Mouse (Mus musculus) heart, embryonic 15.5 days (tissue): ENCODE measurements around the gene Lpgat1. TPM values are rescaled to one million over a fixed set of nuclear protein-coding genes. Genes with fewer than 3 reads are reported as not detected.

Experiments used
- ATAC-seq: fragments of 200-750 bp; cut with Nextera tagmentation; replicated peaks from 2 replicates; pipeline ENCODE4 v1.8.0; 2017; ENCODE audit warnings: low read depth, moderate TSS enrichment; ENCODE audit not compliant: insufficient number of reproducible peaks, insufficient read depth, low FRiP score
- H3K27ac ChIP-seq: fragments of 300-500 bp; sonication (generic); 2 replicates; pipeline ENCODE4 v1.5.1; 2015; ENCODE audit warnings: mild to moderate bottlenecking, inconsistent platforms
- H3K27me3 ChIP-seq: fragments of 300-500 bp; sonication (generic); 2 replicates; pipeline ENCODE4 v1.6.1; 2015; ENCODE audit warnings: inconsistent platforms
- H3K36me3 ChIP-seq: fragments of 300-500 bp; sonication (generic); 2 replicates; pipeline ENCODE4 v1.6.1; 2015; ENCODE audit warnings: mild to moderate bottlenecking, inconsistent platforms
- H3K4me1 ChIP-seq: fragments of 300-500 bp; sonication (generic); replicated peaks from 2 replicates; pipeline ENCODE4 v1.6.1; 2015; ENCODE audit warnings: inconsistent platforms
- H3K4me2 ChIP-seq: fragments of 300-500 bp; sonication (generic); 2 replicates; pipeline ENCODE4 v1.6.1; 2015; ENCODE audit warnings: inconsistent platforms, mild to moderate bottlenecking, moderate library complexity
- H3K4me3 ChIP-seq: fragments of 300-500 bp; sonication (generic); 2 replicates; pipeline ENCODE4 v1.5.1; 2015; ENCODE audit warnings: mild to moderate bottlenecking, inconsistent platforms
- H3K9ac ChIP-seq: fragments of 300-500 bp; sonication (generic); 2 replicates; pipeline ENCODE4 v1.6.1; 2015; ENCODE audit warnings: mild to moderate bottlenecking, inconsistent platforms
- H3K9me3 ChIP-seq: fragments of 300-500 bp; sonication (generic); replicated peaks from 2 replicates; pipeline ENCODE4 v1.6.1; 2016; ENCODE audit warnings: inconsistent platforms
- WGBS: fragments of 180-500 bp; shearing (Covaris S2); methylation state at CpG from one replicate; pipeline ENCODE4 v1.1.7; 2015; ENCODE audit warnings: mixed read lengths; 5-methylcytosine and 5-hydroxymethylcytosine counted together
- polyA plus RNA-seq: library from polyadenylated mRNA; unstranded; fragments of >200 nt; fragmentation: Nextera tagmentation; extraction: Ambion mirVana; gene quantifications from 2 replicates; pipeline ENCODE4 v1.2.1, GENCODE M21; 2015

Lpgat1 gene
- polyA plus RNA-seq, 1 experiment from 2014 or later: 36.8 TPM

- H3K27me3 ChIP-seq: no peaks in the 10 kb centered on the region
- H3K27ac ChIP-seq: no peak overlapping the region
- H3K4me2 ChIP-seq: no peak overlapping the region
- 0 out of 2 replicates have a peak, but pooled peaks cover 3% of the 10 kb centered on the region for H3K4me1 ChIP-seq
- no peaks in the 10 kb centered on the region for H3K9me3 ChIP-seq
- H3K4me3 ChIP-seq: no peak overlapping the region
- H3K9ac ChIP-seq: no peak overlapping the region
- H3K36me3 ChIP-seq: no peaks in the 10 kb centered on the region
- no peak for ATAC-seq
Observed at GRCm38 (mm10) chr1:191736425-191736824, 18.8 kb downstream of the Lpgat1 start.

DNA sequence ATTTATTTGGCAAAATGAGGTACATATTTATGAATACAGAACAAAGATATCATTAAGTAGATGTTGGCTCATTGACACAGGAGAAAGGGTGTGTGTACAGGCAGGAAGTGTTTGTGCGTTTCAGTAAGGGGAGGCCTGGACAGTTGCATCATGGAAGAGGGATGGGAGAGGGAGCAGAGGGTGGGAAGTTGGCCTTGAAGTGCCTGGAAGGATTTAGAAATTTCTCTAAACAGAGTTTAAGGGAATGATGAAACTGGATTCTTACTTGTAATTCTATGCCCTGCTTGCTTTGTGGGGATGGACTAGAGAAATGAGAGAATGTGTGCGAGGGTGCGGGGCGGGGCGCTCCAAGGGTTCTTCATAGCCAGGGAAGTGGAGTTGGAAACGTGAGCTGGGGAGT, 20.2 kb downstream of the Lpgat1 start:
- 80% methylated on average over 6 of the region's 6 CpGs for WGBS
- ATAC-seq: no peak

GRCm38 (mm10) chr1:191738726-191739125, 21.1 kb downstream of the Lpgat1 start:
- WGBS: 92% methylated on average over 2 of the region's 2 CpGs
- Histone ChIP-seq H3K27ac (no peak overlapping the region), H3K4me2 (no peak overlapping the region), H3K9ac (no peak overlapping the region), H3K4me3 (no peak overlapping the region), H3K9me3 (no peaks in the 10 kb centered on the region), H3K4me1 (0 out of 2 replicates have a peak, but pooled peaks cover 3% of the 10 kb centered on the region), H3K27me3 (no peaks in the 10 kb centered on the region), H3K36me3 (no peaks in the 10 kb centered on the region)
- ATAC-seq: no peak

More for the DNA sequence above, 20.2 kb downstream of the Lpgat1 start:
- H3K27me3 ChIP-seq: no peaks in the 10 kb centered on the region
- H3K9ac ChIP-seq: no peak overlapping the region
- H3K4me3 ChIP-seq: no peak overlapping the region
- 0 out of 2 replicates have a peak, but pooled peaks cover 3% of the 10 kb centered on the region for H3K4me1 ChIP-seq
- H3K36me3 ChIP-seq: no peaks in the 10 kb centered on the region
- no peaks in the 10 kb centered on the region for H3K9me3 ChIP-seq
- no peak overlapping the region for H3K27ac ChIP-seq
- H3K4me2 ChIP-seq: no peak overlapping the region

GRCm38 (mm10) chr1:191740587-191741361, 23.1 kb downstream of the Lpgat1 start:
- Histone ChIP-seq H3K9ac (no peak overlapping the region), H3K4me2 (no peak overlapping the region), H3K27ac (no peak overlapping the region), H3K4me1 (0 out of 2 replicates have a peak, but pooled peaks cover 3% of the 10 kb centered on the region), H3K9me3 (no peaks in the 10 kb centered on the region), H3K27me3 (no peaks in the 10 kb centered on the region), H3K4me3 (no peak overlapping the region), H3K36me3 (no peaks in the 10 kb centered on the region; the same call in 1 of the 2 replicates)
- no peak for ATAC-seq
- 83% methylated on average over 6 of the region's 6 CpGs for WGBS

GRCm38 (mm10) chr1:191741635-191742034, 24.0 kb downstream of the Lpgat1 start:
- Histone ChIP-seq H3K27ac (no peak overlapping the region), H3K9ac (no peak overlapping the region), H3K4me2 (no peak overlapping the region), H3K36me3 (no peaks in the 10 kb centered on the region; the same call in 1 of the 2 replicates), H3K27me3 (no peaks in the 10 kb centered on the region), H3K4me3 (no peak overlapping the region), H3K4me1 (0 out of 2 replicates have a peak, but pooled peaks cover 3% of the 10 kb centered on the region), H3K9me3 (no peaks in the 10 kb centered on the region)
- WGBS: 87% methylated on average over 4 of the region's 4 CpGs
- ATAC-seq: no peak

GRCm38 (mm10) chr1:191748431-191748830, 30.8 kb downstream of the Lpgat1 start:
- Histone ChIP-seq H3K27ac (no peak overlapping the region), H3K4me3 (no peak overlapping the region), H3K36me3 (peaks cover 4% of the 10 kb centered on the region), H3K27me3 (no peaks in the 10 kb centered on the region), H3K4me2 (no peak overlapping the region), H3K9ac (no peak overlapping the region), H3K4me1 (peaks cover 3% of the 10 kb centered on the region; the same call in 1 of the 2 replicates), H3K9me3 (no peaks in the 10 kb centered on the region)
- 84% methylated on average over 1 of the region's 1 CpGs for WGBS
- no peak for ATAC-seq

- no peaks in the 10 kb centered on the region for H3K27me3 ChIP-seq
- peaks cover 39% of the 10 kb centered on the region for H3K36me3 ChIP-seq
- no peak for ATAC-seq
- H3K4me3 ChIP-seq: no peak overlapping the region
- H3K9ac ChIP-seq: no peak overlapping the region
- no peak overlapping the region for H3K27ac ChIP-seq
- 85% methylated on average over 3 of the region's 3 CpGs for WGBS
- no peak overlapping the region for H3K4me2 ChIP-seq
- no peaks in the 10 kb centered on the region for H3K9me3 ChIP-seq
- H3K4me1 ChIP-seq: 0 out of 2 replicates have a peak, but pooled peaks cover 3% of the 10 kb centered on the region
Observed at GRCm38 (mm10) chr1:191756520-191757199, 39.0 kb downstream of the Lpgat1 start.

- H3K9me3 ChIP-seq: no peaks in the 10 kb centered on the region
- no peak overlapping the region for H3K4me3 ChIP-seq
- no peaks in the 10 kb centered on the region for H3K27me3 ChIP-seq
- no peak overlapping the region for H3K27ac ChIP-seq
- 59% methylated on average over 5 of the region's 5 CpGs for WGBS
- H3K4me1 ChIP-seq: no peaks in the 10 kb centered on the region
- peaks cover 48% of the 10 kb centered on the region for H3K36me3 ChIP-seq
- no peak overlapping the region for H3K4me2 ChIP-seq
- ATAC-seq: no peak
- H3K9ac ChIP-seq: no peak overlapping the region
Observed at GRCm38 (mm10) chr1:191774106-191774505, 56.5 kb downstream of the Lpgat1 start.

DNA sequence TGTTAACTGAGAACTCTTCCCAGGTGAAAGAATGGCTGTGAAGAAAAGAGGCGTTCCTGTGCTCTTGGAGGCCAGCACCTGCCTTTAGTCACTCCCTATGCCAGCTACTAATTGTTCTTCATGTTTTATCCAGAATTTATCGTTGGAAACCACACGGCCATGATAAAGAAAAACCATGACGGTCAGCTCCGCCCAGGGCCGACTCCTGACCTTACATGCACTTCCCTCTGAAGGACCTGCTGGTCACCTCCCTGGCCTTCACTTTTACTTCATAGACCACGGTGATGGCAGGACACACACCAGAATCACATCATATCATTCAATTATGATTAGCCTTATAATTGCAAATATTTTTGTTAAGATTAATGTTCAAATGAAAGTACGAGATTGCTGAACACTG, 57.5 kb downstream of the Lpgat1 start:
- WGBS: 80% methylated on average over 8 of the region's 8 CpGs
- Histone ChIP-seq H3K4me2 (no peak overlapping the region), H3K27me3 (no peaks in the 10 kb centered on the region), H3K27ac (no peak overlapping the region), H3K4me3 (no peak overlapping the region), H3K4me1 (peaks cover 2% of the 10 kb centered on the region; the same call in 1 of the 2 replicates), H3K9ac (no peak overlapping the region), H3K36me3 (peaks cover 49% of the 10 kb centered on the region), H3K9me3 (no peaks in the 10 kb centered on the region)
- no peak for ATAC-seq

DNA sequence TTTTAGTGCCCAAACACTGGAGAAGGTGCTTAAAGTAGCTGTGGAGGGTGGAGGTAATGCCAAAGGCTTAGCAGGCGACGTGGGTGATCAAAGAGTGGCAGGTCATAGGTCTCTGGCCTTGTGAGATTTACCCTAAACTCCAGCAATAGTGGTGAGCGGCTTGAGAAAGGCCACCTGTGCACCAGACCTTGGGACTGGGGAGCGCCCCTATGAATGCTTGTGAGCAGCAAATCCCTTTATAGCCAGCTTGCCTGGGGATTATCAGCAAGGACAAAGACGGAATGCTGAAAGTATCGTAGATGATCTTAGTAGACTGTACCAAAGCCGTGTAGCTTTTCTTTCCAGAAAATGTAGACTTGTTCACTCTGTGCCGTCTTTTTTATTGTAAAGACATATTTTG, 59.9 kb downstream of the Lpgat1 start:
- WGBS: 82% methylated on average over 8 of the region's 8 CpGs
- Histone ChIP-seq H3K27me3 (no peaks in the 10 kb centered on the region), H3K9ac (no peak overlapping the region), H3K4me3 (no peak overlapping the region), H3K9me3 (no peaks in the 10 kb centered on the region), H3K27ac (no peak overlapping the region), H3K4me2 (no peak overlapping the region), H3K36me3 (peaks cover 46% of the 10 kb centered on the region), H3K4me1 (peaks cover 4% of the 10 kb centered on the region)
- ATAC-seq: no peak

DNA sequence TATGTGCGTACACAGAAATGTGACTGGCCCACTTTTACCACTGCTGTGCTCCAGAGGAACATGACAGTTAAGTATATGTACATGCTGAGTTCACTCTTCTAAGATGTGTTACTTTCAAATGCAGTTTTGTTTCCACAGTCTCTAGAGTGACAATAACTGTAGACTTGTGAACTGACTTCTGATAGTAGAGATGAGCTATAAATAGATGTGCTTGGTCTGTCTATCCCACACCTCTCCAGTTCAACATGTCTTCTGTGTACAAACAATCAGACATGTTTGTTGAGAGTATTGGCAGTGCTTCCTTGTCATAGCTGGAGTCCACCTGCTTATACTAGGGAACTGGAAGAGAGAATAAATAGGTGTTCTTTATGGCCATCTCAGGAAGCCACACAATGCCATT, 62.8 kb downstream of the Lpgat1 start:
- Histone ChIP-seq H3K9ac (no peak overlapping the region), H3K4me2 (no peak overlapping the region), H3K27ac (peak overlapping the region; percentile 18; the same call in 1 of the 2 replicates), H3K36me3 (peaks cover 30% of the 10 kb centered on the region), H3K27me3 (no peaks in the 10 kb centered on the region), H3K4me1 (peaks cover 4% of the 10 kb centered on the region), H3K9me3 (no peaks in the 10 kb centered on the region), H3K4me3 (no peak overlapping the region)
- 85% methylated on average over 1 of the region's 1 CpGs for WGBS
- no peak for ATAC-seq
